Mouse (Mus musculus): ENCODE measurements around the gene Alpl.

- TF ChIP-seq EP300 (IDR thresholded peaks at IDR 0.05; ENCODE audit: low read length) (peak; percentile 92), USF2 (conservative IDR thresholded peaks at IDR 0.05; ENCODE audit: low read depth, low read length) (no peak), ZC3H11A (IDR thresholded peaks at IDR 0.05; ENCODE audit: low read depth, low read length) (no peak), ZKSCAN1 (IDR thresholded peaks at IDR 0.05; ENCODE audit: borderline replicate concordance, low read depth, low read length) (no peak), POLR2AphosphoS2 (IDR thresholded peaks at IDR 0.05; ENCODE audit: low read depth, low read length) (no peak)
Observed at GRCm38 (mm10) chr4:137748726-137749125, 47.5 kb downstream of the Alpl start.

All from CH12.LX (cell line).